Mouse (Mus musculus) urinary bladder, postnatal 25 days (tissue): Measurements from ENCODE around the gene Ccl21a.
"Not testable (repeated sequence)": the region's sequence is repeated elsewhere in the genome, so short reads cannot be mapped to it uniquely, and the experiment has no call there.

Source experiments
- DNase-seq: peaks from one replicate; pipeline ENCODE4 v3.0.0; 2022; ENCODE audit warnings: low spot score

Ccl21a gene

GRCm38 (mm10) chr4:42773893-42774292 is at the start of gene Ccl21a:
Gene Ccl21a, minus strand, starts transcription at chr4:42773993.
- DNase-seq, result not testable (repeated sequence)

GRCm38 (mm10) chr4:42756477-42756876 is 17.3 kb downstream of the Ccl21a start, which contains the start of gene Ccl19:
Gene Ccl19, minus strand, starts transcription at chr4:42756577.
- not testable (repeated sequence) for DNase-seq

- DNase-seq, result not testable (repeated sequence)
Observed at GRCm38 (mm10) chr4:42735245-42735644, 38.5 kb downstream of the Ccl21a start, which contains the start of gene 4930578G10Rik. Gene 4930578G10Rik, plus strand, starts transcription at chr4:42735545.
